Mouse (Mus musculus) thymus, adult 18-20 months (tissue): ENCODE results near the gene Gm8094.
"Not testable (repeated sequence)": the region's sequence is repeated elsewhere in the genome, so short reads cannot be mapped to it uniquely, and the experiment has no call there.

ENCODE experiments used
- DNase-seq, 2 experiments: peaks; one replicate each; pipeline ENCODE4 v3.0.0; 2022; ENCODE audit warnings: mixed read lengths in 2 of 2

The Gm8094 gene

GRCm38 (mm10) chr14:43076543-43076942 is at the start of gene Gm8094:
Gene Gm8094, minus strand, starts transcription at chr14:43076643.
- not testable (repeated sequence) for DNase-seq

DNA sequence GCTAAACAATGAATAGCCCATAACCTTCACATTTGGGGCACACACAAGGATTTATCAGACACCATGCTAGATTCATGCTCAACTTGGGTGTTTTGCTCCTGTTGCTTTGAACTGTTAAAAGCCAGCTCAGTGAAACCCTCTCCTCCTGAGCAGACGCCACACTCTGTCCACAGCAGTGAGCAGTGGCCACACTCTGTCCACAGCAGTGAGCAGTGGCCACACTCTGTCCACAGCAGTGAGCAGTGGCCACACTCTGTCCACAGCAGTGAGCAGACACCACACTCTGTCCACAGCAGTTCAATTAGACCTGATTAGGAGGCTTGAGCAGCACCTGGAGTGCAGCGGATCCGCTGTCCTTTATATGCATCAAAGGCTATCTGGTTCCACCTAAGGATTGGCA is 43.2 kb upstream of the Gm8094 start:
- DNase-seq, result not testable (repeated sequence)

GRCm38 (mm10) chr14:43100301-43100700 is 23.9 kb upstream of the Gm8094 start, which contains the start of gene Gm8104:
Gene Gm8104, plus strand, starts transcription at chr14:43100601.
- not testable (repeated sequence) for DNase-seq

- not testable (repeated sequence) for DNase-seq
These were observed 12.9 kb upstream of the Gm8094 start for GRCm38 (mm10) chr14:43089103-43089919.

DNA sequence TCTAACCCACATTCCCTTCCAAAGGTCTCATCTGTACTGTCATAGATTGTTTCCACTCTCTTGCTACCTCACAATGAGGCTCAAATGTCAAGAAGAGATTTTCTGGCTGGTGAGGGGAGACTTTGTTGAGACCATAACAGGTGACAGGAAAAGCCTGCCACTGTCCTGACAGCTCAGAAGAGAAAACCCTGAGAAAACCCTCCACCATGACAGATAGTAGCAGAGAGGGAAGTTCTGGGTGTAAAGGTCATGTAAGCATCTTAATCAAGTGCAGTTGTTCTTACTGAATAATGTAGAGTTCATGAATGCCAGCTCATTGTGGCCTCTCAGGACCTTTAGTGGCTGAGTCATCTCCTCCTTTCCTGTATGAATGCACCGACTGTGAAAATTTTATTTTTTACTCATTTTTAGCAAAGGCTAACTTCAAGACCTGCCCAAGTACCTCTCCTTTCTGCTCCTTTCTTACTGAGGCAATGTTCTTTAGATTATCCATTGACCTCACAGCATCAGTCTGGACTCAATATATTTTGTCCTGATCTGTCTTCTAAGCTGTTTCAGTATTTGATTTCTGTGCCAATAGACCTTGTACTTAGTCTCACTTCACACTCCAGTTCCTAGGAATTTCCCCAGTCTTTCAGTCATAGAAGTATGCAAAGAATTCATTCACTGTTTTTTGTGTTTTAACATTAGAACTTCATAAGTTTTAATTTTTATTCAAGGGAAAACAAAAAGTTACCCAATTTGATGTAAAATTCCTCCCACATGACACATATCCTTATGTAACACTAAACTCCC is 8.7 kb upstream of the Gm8094 start:
- DNase-seq, result not testable (repeated sequence)

DNA sequence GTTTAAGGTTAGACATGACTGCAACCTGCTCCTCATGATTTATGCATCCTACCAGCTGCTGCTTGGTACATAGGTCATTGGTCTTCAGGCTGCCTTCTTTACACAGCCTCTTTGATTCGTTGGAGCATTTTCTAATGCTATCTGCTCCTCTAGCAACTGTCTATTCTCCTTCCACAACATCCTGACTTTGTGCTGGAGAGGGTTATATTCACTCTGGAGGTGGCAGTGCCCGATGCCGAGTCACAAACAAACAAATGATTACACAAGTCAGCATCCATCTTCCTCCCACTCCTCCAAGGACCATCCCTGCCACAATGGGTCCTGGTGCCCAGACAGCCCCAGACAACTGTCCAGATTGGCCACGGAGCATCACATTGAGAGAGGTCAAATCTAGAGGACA is 16.3 kb downstream of the Gm8094 start:
- not testable (repeated sequence) for DNase-seq

GRCm38 (mm10) chr14:43058063-43058462 is 18.4 kb downstream of the Gm8094 start:
- DNase-seq, result not testable (repeated sequence)
